Mouse (Mus musculus): ENCODE data around the gene Palm2. TPM values are rescaled to one million over a fixed set of nuclear protein-coding genes. Genes with fewer than 3 reads are reported as not detected.

Palm2 gene
- polyA plus RNA-seq, 1 experiment: not detected

DNA sequence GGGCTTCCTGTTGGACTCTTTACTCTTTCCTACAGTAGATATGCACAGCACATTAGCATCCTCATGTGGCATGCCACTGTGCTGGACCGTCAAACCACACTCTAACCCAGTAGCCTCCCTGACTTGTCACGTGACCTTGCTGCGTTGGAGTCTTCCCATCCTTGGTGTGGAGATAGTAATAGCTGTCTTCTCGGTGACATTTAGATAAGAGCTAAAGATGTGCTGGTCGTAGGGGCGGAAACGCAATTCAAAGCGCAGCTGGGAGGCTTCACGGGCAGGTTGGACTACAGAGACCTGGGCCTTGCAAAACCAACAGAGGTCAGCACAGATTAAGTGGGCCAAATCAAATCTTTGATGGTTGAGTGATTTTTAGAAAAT, 167.4 kb downstream of the Palm2 start:
- H3K4me3 ChIP-seq (replicated peaks; ENCODE audit: control insufficient read depth, low read depth, low read length): no peak overlapping the region
- TF ChIP-seq CTCF (IDR thresholded peaks at IDR 0.05; ENCODE audit: control insufficient read depth, insufficient read depth, low read length): no peak
- no peak for TF ChIP-seq POLR2A (IDR thresholded peaks at IDR 0.05; ENCODE audit: borderline replicate concordance, control insufficient read depth, low read depth, low read length)
- 80% methylated on average over 9 of the region's 9 CpGs for WGBS

DNA sequence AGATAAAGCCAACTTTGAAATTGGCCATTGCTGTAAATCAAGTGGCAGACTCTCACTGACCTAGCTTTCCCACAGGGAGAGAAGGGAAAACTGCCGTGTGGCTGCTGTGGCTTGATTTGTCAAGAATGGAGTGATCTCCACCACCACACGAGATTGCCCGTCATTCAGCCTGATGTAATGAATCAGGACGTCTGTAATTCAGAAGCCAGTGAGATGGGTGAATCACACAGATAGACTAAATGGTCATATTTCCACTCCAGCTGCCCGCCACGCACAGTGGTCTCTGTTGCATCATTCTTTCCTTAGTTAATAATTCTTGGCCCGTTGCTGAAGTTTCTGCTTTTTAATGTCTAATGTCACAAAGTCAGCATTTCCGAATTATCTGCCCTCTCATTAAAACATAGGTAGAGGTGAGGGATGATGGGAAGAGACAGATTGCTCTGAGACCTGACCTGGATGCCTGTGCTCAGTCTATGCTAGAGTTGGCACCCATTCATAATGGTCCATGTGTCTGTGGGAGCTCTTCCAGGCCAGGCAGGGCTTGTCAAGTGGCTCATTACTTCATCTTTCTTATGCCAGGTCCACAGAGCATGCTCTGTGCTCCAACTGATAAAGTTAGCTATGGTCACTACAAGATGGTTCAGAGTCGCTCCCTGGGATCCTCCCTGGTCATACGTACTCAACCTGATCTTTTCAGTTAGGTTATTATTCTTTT, 168.0 kb downstream of the Palm2 start:
- no peak for TF ChIP-seq CTCF (IDR thresholded peaks at IDR 0.05; ENCODE audit: control insufficient read depth, insufficient read depth, low read length)
- TF ChIP-seq POLR2A (IDR thresholded peaks at IDR 0.05; ENCODE audit: borderline replicate concordance, control insufficient read depth, low read depth, low read length): no peak
- Histone ChIP-seq H3K4me1 (ENCODE audit: control insufficient read depth, insufficient read depth, low read length) (no peaks in the 10 kb centered on the region), H3K27ac (ENCODE audit: control insufficient read depth, insufficient read depth, low read depth, low read length, poor library complexity) (no peak overlapping the region), H3K4me3 (replicated peaks; ENCODE audit: control insufficient read depth, low read depth, low read length) (no peak overlapping the region)
- WGBS: 76% methylated on average over 10 of the region's 10 CpGs

More for the DNA sequence above, 167.4 kb downstream of the Palm2 start:
- H3K27ac ChIP-seq (ENCODE audit: control insufficient read depth, insufficient read depth, low read depth, low read length, poor library complexity): no peak overlapping the region
- no peaks in the 10 kb centered on the region for H3K4me1 ChIP-seq (ENCODE audit: control insufficient read depth, insufficient read depth, low read length)

DNA sequence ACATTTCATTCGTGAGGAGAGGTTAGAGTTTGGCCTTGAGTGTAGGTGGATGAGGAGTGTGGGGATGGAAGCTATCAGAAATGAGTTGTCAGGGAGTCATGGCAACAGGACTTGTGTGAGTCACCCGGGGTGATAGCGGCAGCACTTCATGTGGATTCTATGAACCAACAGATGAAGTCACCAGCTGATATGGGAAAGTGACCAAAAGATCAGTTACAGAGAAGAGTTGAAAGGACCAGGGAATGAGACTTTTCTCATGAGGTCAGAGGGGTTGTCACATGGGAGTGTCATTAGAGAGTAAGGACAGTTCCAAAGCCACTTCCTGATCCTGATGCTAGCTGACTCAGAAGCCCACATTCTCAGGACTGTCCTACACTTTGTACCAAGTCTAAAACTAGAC, 172.2 kb downstream of the Palm2 start:
- WGBS: 68% methylated on average over 3 of the region's 3 CpGs
- no peak overlapping the region for H3K27ac ChIP-seq (ENCODE audit: control insufficient read depth, insufficient read depth, low read depth, low read length, poor library complexity)
- TF ChIP-seq CTCF (IDR thresholded peaks at IDR 0.05; ENCODE audit: control insufficient read depth, insufficient read depth, low read length) (no peak), POLR2A (IDR thresholded peaks at IDR 0.05; ENCODE audit: borderline replicate concordance, control insufficient read depth, low read depth, low read length) (no peak)
- H3K4me3 ChIP-seq (replicated peaks; ENCODE audit: control insufficient read depth, low read depth, low read length): no peak overlapping the region
- no peaks in the 10 kb centered on the region for H3K4me1 ChIP-seq (ENCODE audit: control insufficient read depth, insufficient read depth, low read length)

DNA sequence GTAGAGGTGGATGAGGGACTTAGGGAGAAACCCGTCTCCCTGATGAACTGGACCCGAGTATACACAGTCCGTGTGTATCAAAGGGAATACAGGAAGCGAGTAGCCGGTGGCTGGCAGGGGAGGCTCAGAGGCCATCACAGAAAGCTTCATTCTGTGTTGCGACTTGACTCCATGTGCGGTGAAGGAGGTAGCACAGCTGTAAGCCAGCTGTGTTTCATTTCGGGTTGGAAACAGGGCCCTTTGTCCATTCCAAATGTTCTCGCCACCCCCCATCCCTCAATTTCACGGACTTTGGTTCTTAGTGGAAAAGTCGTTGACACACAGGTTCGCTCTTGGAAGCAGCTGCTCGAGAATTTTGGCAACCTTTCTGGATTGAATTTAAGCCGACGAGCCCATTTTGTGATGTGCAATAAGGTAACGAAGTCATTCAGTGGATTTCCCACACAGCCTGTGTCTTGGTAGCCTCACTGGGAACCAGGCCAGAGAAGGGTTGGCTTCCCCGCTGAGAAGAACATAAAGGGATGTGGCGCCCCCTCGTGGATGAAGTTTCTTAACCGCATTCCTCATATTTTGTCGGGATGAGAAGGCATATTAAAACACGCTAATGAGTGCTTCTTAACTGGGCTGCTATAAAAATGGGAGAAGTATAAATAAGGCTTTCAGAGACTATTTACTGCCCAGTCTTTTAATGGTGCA, 173.3 kb downstream of the Palm2 start:
- H3K4me1 ChIP-seq (ENCODE audit: control insufficient read depth, insufficient read depth, low read length): no peaks in the 10 kb centered on the region
- WGBS: 49% methylated on average over 22 of the region's 22 CpGs
- TF ChIP-seq CTCF (IDR thresholded peaks at IDR 0.05; ENCODE audit: control insufficient read depth, insufficient read depth, low read length) (peak; percentile 41), POLR2A (IDR thresholded peaks at IDR 0.05; ENCODE audit: borderline replicate concordance, control insufficient read depth, low read depth, low read length) (no peak)
- no peak overlapping the region for H3K27ac ChIP-seq (ENCODE audit: control insufficient read depth, insufficient read depth, low read depth, low read length, poor library complexity)
- H3K4me3 ChIP-seq (replicated peaks; ENCODE audit: control insufficient read depth, low read depth, low read length): no peak overlapping the region

DNA sequence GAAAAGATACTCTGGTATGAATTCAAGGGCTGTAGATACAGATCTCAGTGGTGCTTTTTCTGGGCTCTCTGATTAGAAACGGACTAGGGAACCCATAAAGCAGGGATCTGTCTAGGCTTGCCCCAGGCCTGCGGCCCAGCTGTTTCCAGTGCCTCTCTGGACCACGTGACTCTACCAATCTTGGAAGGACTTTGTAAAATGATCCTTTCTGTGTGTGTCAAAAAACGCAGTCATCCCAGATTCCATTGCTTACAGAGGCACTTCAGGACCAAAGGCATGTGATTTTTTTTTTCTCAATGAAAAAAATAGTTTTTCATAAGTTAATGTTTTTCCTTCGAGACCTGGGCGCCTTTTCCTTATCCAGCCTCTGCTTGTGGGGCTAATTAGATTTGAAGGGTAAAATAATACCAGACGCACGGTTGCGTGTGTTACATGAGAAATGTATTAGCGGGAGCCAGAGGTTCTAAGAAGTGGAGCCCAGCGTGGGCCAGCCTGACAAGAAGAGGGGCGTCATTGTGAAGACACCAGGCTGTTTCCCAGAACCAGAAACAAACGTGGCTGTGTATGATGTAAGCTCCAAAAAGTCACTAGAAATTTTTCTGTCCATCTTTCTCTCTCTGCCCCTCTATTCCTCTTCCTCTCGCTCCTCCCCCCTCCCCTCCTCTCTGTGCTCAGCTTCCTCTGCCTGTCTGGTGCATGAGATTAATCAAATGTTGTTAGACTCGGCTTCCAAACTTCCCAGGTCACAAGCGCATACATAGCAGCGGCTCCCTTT, 177.4 kb downstream of the Palm2 start:
- H3K4me3 ChIP-seq (replicated peaks; ENCODE audit: control insufficient read depth, low read depth, low read length): no peak overlapping the region
- no peak overlapping the region for H3K27ac ChIP-seq (ENCODE audit: control insufficient read depth, insufficient read depth, low read depth, low read length, poor library complexity)
- WGBS: 64% methylated on average over 17 of the region's 17 CpGs
- H3K4me1 ChIP-seq (ENCODE audit: control insufficient read depth, insufficient read depth, low read length): no peaks in the 10 kb centered on the region
- TF ChIP-seq POLR2A (IDR thresholded peaks at IDR 0.05; ENCODE audit: borderline replicate concordance, control insufficient read depth, low read depth, low read length): no peak
- TF ChIP-seq CTCF (IDR thresholded peaks at IDR 0.05; ENCODE audit: control insufficient read depth, insufficient read depth, low read length): no peak

DNA sequence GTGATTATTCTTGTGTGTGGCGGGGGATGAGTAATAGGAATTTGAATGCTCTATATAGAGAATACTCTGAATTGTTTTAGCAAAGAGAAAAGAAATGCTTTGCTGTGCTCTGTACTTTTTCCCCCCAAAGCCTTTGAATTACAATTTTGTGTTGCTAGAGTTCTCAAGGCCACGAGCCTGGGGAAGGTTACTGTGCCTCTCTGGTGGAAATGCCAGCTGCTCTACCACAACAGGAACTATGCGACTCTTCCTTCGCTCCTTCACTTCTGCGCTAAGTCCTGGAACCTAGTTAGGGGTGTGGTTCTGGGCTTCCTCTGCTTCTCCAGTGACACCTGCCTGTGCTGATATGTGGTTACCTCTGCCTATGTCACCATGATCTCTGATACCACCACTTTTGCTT, 178.7 kb downstream of the Palm2 start:
- TF ChIP-seq POLR2A (IDR thresholded peaks at IDR 0.05; ENCODE audit: borderline replicate concordance, control insufficient read depth, low read depth, low read length) (no peak), CTCF (IDR thresholded peaks at IDR 0.05; ENCODE audit: control insufficient read depth, insufficient read depth, low read length) (no peak)
- H3K27ac ChIP-seq (ENCODE audit: control insufficient read depth, insufficient read depth, low read depth, low read length, poor library complexity): no peak overlapping the region
- H3K4me3 ChIP-seq (replicated peaks; ENCODE audit: control insufficient read depth, low read depth, low read length): no peak overlapping the region
- H3K4me1 ChIP-seq (ENCODE audit: control insufficient read depth, insufficient read depth, low read length): no peaks in the 10 kb centered on the region
- WGBS: 36% methylated on average over 5 of the region's 5 CpGs

DNA sequence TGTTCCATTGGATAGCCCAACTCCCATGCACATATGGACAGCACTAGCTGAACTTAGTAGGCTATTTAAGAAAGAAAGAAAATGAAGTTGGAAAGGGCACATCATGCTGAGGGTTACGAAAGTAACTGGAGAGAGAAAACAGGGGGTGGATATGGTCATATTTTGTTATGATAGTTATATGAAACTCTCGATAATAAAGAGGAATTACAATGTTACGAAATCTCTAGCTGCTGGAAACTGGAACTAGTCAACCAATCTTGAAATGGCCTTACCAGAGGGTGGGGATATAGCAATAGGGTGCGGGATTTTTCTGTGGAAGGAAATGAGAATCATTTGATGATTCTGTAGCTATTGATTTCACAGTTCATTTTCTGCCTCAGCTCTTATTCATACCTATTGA, 180.6 kb downstream of the Palm2 start:
- TF ChIP-seq CTCF (IDR thresholded peaks at IDR 0.05; ENCODE audit: control insufficient read depth, insufficient read depth, low read length): no peak
- TF ChIP-seq POLR2A (IDR thresholded peaks at IDR 0.05; ENCODE audit: borderline replicate concordance, control insufficient read depth, low read depth, low read length): no peak
- 49% methylated on average over 4 of the region's 4 CpGs for WGBS
- H3K27ac ChIP-seq (ENCODE audit: control insufficient read depth, insufficient read depth, low read depth, low read length, poor library complexity): no peak overlapping the region
- no peaks in the 10 kb centered on the region for H3K4me1 ChIP-seq (ENCODE audit: control insufficient read depth, insufficient read depth, low read length)
- no peak overlapping the region for H3K4me3 ChIP-seq (replicated peaks; ENCODE audit: control insufficient read depth, low read depth, low read length)

DNA sequence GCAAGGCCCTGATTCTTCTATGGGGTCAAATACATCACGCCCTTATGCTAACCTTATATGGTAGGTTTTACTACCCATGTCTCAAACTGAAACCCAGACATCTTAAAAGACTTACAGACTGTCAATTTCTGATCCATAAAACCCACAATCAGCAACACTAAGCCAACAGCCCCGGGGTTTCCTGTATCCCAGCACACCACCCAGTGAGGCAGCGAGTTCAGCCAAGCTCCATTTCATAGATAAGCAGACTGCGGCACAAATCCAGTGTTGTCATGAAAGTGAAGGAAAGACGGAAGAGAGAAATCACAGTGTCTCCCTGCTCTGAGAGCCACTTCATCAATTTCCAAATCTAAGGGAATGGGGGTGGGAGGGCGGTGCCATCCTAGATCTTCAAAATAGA, 184.7 kb downstream of the Palm2 start:
- WGBS: 77% methylated on average over 6 of the region's 6 CpGs
- Histone ChIP-seq H3K27ac (ENCODE audit: control insufficient read depth, insufficient read depth, low read depth, low read length, poor library complexity) (no peak overlapping the region), H3K4me3 (replicated peaks; ENCODE audit: control insufficient read depth, low read depth, low read length) (no peak overlapping the region), H3K4me1 (ENCODE audit: control insufficient read depth, insufficient read depth, low read length) (no peaks in the 10 kb centered on the region)
- TF ChIP-seq POLR2A (IDR thresholded peaks at IDR 0.05; ENCODE audit: borderline replicate concordance, control insufficient read depth, low read depth, low read length): no peak
- TF ChIP-seq CTCF (IDR thresholded peaks at IDR 0.05; ENCODE audit: control insufficient read depth, insufficient read depth, low read length): no peak
